Mouse (Mus musculus): Measurements from ENCODE around the gene D17Wsu92e. TPM values are rescaled to one million over a fixed set of nuclear protein-coding genes. Genes with fewer than 3 reads are reported as not detected.

The D17Wsu92e gene
- 117 TPM for polyA plus RNA-seq (2014; fragmentation: Illumina TruSeq; extraction: RNeasy Lipid Tissue Mini Kit (QIAGEN cat#74804); ENCODE audit: low read depth, low replicate concordance)

DNA sequence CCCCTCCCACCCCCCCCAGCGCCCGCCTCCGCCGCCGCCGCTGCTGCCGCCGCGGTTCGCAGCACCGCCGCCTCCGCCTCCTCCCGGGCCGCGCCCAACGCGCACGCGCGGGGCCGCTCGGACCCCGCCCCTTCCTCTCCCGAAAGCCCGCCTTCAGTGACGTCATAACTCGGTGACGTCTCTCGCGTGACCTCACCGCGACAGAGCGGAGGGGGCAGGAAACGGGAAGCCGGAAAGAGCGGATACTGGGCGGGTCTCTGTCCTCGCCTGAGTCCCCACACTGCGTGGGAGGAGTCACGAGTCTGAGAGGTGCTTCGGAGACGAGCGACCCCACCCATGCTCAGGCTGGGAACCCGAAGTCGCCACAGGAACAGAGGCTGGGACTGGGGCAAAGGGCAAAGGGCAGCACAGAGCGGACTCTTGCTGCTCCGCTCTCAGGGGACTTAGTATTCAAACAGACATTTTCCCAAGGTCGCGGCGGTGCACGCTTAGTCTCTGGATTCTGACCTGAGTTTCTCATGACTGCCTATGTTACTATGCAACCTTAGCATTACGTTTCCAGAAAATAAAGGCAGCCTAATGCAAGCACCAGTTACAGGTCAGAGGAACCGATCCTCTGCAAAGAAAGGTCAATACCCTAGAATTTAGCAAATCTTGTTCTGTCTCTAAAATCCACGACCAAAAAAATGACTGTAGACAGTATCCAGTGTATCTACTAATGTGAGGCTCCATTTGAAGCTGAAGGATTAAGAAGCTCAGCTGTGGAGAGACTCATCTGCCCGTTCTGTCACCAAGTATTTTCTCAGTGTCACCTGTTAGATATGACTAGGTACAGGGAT, at the start of gene D17Wsu92e:
TSS of gene D17Wsu92e (minus strand) at position 81 of the 839 bp plus-strand sequence.

DNA sequence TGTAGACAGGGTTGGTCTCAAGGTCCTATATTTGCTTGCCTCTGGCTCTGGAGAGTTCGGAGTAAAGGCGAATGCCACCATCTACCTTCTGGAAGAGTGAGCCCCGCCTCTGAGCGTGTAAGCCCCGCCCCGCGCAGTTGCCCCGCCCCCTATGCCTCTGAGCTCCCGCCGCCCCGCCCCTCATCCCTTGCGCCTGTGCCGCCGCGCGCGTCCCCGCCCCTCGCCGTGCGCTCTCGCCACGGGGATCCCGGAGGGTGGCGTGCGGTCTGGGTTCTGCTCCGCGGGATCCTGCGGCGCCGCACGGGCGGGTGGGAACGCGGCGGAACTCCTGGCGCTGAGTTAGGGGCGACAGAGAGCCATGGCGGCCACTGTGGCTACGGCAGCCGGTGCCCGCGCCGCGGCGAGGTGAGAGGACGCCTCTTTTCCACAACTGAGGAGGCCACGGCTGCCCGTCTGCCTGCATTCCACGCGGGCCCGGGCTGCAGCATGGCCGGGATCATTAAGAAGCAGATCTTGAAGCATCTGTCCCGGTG, 35.9 kb upstream of the D17Wsu92e start, which contains the start of gene Uhrf1bp1:
TSS of gene Uhrf1bp1 (plus strand) at position 177 of the 533 bp plus-strand sequence.

DNA sequence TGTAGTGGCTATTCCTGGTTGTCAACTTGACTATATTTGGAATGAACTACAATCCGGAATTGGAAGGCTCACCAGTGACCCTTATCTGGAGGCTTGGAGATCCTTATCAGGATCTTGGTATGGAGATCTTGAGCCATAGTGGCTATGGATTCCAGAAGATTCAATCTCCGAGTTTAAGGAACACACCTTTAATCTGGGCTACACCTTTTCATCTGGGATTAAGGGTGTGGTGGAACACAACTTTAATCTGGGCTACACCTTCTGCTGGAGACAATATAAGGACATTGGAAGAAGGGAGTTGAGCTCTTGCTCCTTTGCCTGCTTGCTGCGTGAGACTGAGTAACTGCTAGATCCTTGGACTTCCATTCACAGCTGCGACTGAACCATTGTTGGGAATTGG, 17.4 kb upstream of the D17Wsu92e start, which contains the start of gene Snrpc:
TSS of gene Snrpc (plus strand) at position 301 of the 400 bp plus-strand sequence.

DNA sequence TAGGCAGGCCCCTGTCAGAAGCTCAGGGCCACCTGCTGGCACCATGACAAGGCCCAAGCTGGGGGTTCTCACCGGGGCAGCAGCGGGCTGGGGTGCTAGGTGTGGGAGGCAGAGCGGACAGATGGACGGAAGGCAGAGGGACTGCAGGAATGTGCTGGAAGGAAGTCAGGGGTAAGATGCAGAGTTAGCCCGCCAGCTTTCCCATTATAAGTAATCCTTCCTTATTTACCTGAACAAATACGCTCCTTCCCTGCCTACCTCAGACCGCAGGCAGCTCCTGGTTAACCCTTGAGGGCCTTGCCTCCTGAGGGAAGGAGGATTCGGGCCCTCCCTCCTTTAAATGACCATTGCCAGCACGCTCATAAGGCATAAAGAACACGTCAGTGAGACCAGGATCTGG, 91.7 kb downstream of the D17Wsu92e start, which contains the start of gene Spdef:
TSS of gene Spdef (minus strand) at position 186 of the 400 bp plus-strand sequence.

Other genes with a start within 250 kb of the D17Wsu92e start
- gene Nudt3, start 197.2 kb downstream of the D17Wsu92e start, polyA plus RNA-seq (2014; fragmentation: Illumina TruSeq; extraction: RNeasy Lipid Tissue Mini Kit (QIAGEN cat#74804); ENCODE audit: low read depth, low replicate concordance) = 245 TPM
- not detected for gene RPS10-NUDT3, start 185.4 kb downstream of the D17Wsu92e start, polyA plus RNA-seq (2014; fragmentation: Illumina TruSeq; extraction: RNeasy Lipid Tissue Mini Kit (QIAGEN cat#74804); ENCODE audit: low read depth, low replicate concordance)
- 841 TPM for gene Rps10, start 184.0 kb downstream of the D17Wsu92e start, polyA plus RNA-seq (2014; fragmentation: Illumina TruSeq; extraction: RNeasy Lipid Tissue Mini Kit (QIAGEN cat#74804); ENCODE audit: low read depth, low replicate concordance)
- gene Pacsin1, start 165.1 kb downstream of the D17Wsu92e start, polyA plus RNA-seq (2014; fragmentation: Illumina TruSeq; extraction: RNeasy Lipid Tissue Mini Kit (QIAGEN cat#74804); ENCODE audit: low read depth, low replicate concordance) = 0.39 TPM
- gene Spdef, start 91.7 kb downstream of the D17Wsu92e start, polyA plus RNA-seq (2014; fragmentation: Illumina TruSeq; extraction: RNeasy Lipid Tissue Mini Kit (QIAGEN cat#74804); ENCODE audit: low read depth, low replicate concordance) = not detected
- gene Snrpc, start 17.5 kb upstream of the D17Wsu92e start, polyA plus RNA-seq (2014; fragmentation: Illumina TruSeq; extraction: RNeasy Lipid Tissue Mini Kit (QIAGEN cat#74804); ENCODE audit: low read depth, low replicate concordance) = 60.5 TPM
- 7.2 TPM for gene Uhrf1bp1, start 35.8 kb upstream of the D17Wsu92e start, polyA plus RNA-seq (2014; fragmentation: Illumina TruSeq; extraction: RNeasy Lipid Tissue Mini Kit (QIAGEN cat#74804); ENCODE audit: low read depth, low replicate concordance)
- gene Anks1, start 88.7 kb upstream of the D17Wsu92e start, polyA plus RNA-seq (2014; fragmentation: Illumina TruSeq; extraction: RNeasy Lipid Tissue Mini Kit (QIAGEN cat#74804); ENCODE audit: low read depth, low replicate concordance) = 58.3 TPM
- 38.3 TPM for gene Taf11, start 89.2 kb upstream of the D17Wsu92e start, polyA plus RNA-seq (2014; fragmentation: Illumina TruSeq; extraction: RNeasy Lipid Tissue Mini Kit (QIAGEN cat#74804); ENCODE audit: low read depth, low replicate concordance)